Mouse (Mus musculus): Measurements from ENCODE around the gene Hras.

- TF ChIP-seq ETS1 (IDR thresholded peaks at IDR 0.05; ENCODE audit: low read depth, low read length) (no peak), RCOR1 (IDR thresholded peaks at IDR 0.05; ENCODE audit: low read depth, low read length) (no peak), CHD2 (IDR thresholded peaks at IDR 0.05; ENCODE audit: low read length) (no peak), ZC3H11A (IDR thresholded peaks at IDR 0.05; ENCODE audit: low read depth, low read length) (no peak), MYC (IDR thresholded peaks at IDR 0.05; ENCODE audit: low read depth, low read length) (no peak), ZMIZ1 (IDR thresholded peaks at IDR 0.05; ENCODE audit: low read depth, low read length) (no peak), CTCF (IDR thresholded peaks at IDR 0.05 in 2 of 3, conservative IDR thresholded peaks at IDR 0.05 in 1 of 3; ENCODE audit: control insufficient read depth in 1 of 3, insufficient read depth in 1 of 3, low read depth in 2 of 3, low read length in 3 of 3, poor library complexity in 1 of 3, severe bottlenecking in 1 of 3) (no peak)
Observed at GRCm38 (mm10) chr7:141204546-141204945, 10.7 kb upstream of the Hras start.

All from MEL (cell line).